Mouse (Mus musculus) olfactory bulb, adult 2 months (tissue): ENCODE measurements around the gene Slc16a9. TPM values are rescaled to one million over a fixed set of nuclear protein-coding genes. Genes with fewer than 3 reads are reported as not detected.
"Not testable (repeated sequence)": the region's sequence is repeated elsewhere in the genome, so short reads cannot be mapped to it uniquely, and the experiment has no call there.

Experiments used
- H3K27ac ChIP-seq: fragments of 200-500 bp; 2 replicates; pipeline ENCODE4 v1.5.1; 2012; ENCODE audit warnings: low read depth, low read length; ENCODE audit not compliant: insufficient read depth
- H3K4me1 ChIP-seq: fragments of 200-500 bp; 2 replicates; pipeline ENCODE4 v1.6.1; 2012; ENCODE audit warnings: low read length; ENCODE audit not compliant: control insufficient read depth, insufficient read depth
- H3K4me3 ChIP-seq: fragments of 200-500 bp; 2 replicates; pipeline ENCODE4 v1.5.1; 2012; ENCODE audit warnings: mild to moderate bottlenecking, low read depth, low read length, moderate library complexity; ENCODE audit not compliant: insufficient read depth
- CTCF ChIP-seq: fragments of 200-500 bp; IDR thresholded peaks from 2 replicates; pipeline ENCODE4 v1.5.1; 2012; ENCODE audit warnings: low read depth, mild to moderate bottlenecking, low read length, moderate library complexity; ENCODE audit not compliant: insufficient read depth
- POLR2A ChIP-seq: fragments of 200-500 bp; IDR thresholded peaks from 2 replicates; pipeline ENCODE4 v1.6.1; 2012; ENCODE audit warnings: mild to moderate bottlenecking, low read depth, low read length, moderate library complexity; ENCODE audit not compliant: insufficient read depth
- WGBS: fragments of 180-500 bp; shearing (Covaris S2); methylation state at CpG from one replicate; pipeline ENCODE4 v1.1.7; 2018; 5-methylcytosine and 5-hydroxymethylcytosine counted together
- polyA plus RNA-seq: library from polyadenylated mRNA; stranded (reverse); fragments of >200 nt; gene quantifications from 2 replicates; pipeline ENCODE4 v1.2.4, GENCODE M21; 2012; ENCODE audit warnings: low replicate concordance; ENCODE audit not compliant: missing spikeins, insufficient read depth, insufficient read length

Slc16a9 gene
- polyA plus RNA-seq, 1 experiment = not detected

GRCm38 (mm10) chr10:70200889-70201500, 43.9 kb upstream of the Slc16a9 start:
- H3K4me3 ChIP-seq = no peak overlapping the region
- 30% methylated on average over 12 of the region's 12 CpGs for whole genome bisulfite sequencing
- H3K27ac ChIP-seq = no peak overlapping the region
- H3K4me1 ChIP-seq = peaks cover 7% of the 10 kb centered on the region; the same call in 1 of the 2 replicates
- no peak for TF ChIP-seq CTCF
- TF ChIP-seq POLR2A = no peak

- 32% methylated on average over 17 of the region's 17 CpGs for WGBS
- no peak for TF ChIP-seq CTCF
- TF ChIP-seq POLR2A = no peak
- Histone ChIP-seq H3K4me1 (peaks cover 4% of the 10 kb centered on the region; the same call in 1 of the 2 replicates), H3K4me3 (no peak within 1 kb of the TSS), H3K27ac (no peak within 1 kb of the TSS)
Observed at GRCm38 (mm10) chr10:70204505-70205399, 40.1 kb upstream of the Slc16a9 start, which contains the start of gene Mrln. Gene Mrln, plus strand, starts transcription at chr10:70204664.

- TF ChIP-seq CTCF (no peak), POLR2A (no peak)
- H3K4me1 ChIP-seq = no peaks in the 10 kb centered on the region
- H3K27ac ChIP-seq = no peak overlapping the region
- H3K4me3 ChIP-seq = no peak overlapping the region
- WGBS = 79% methylated on average over 9 of the region's 9 CpGs
Observed at GRCm38 (mm10) chr10:70211281-70211680, 33.6 kb upstream of the Slc16a9 start.

- Histone ChIP-seq H3K27ac (no peak overlapping the region), H3K4me1 (no peaks in the 10 kb centered on the region), H3K4me3 (no peak overlapping the region)
- 77% methylated on average over 5 of the region's 5 CpGs for WGBS
- TF ChIP-seq POLR2A (no peak), CTCF (no peak)
Observed at GRCm38 (mm10) chr10:70220971-70221370, 23.9 kb upstream of the Slc16a9 start.

GRCm38 (mm10) chr10:70222231-70222630, 22.7 kb upstream of the Slc16a9 start:
- not testable (repeated sequence) for H3K4me1 ChIP-seq, H3K4me3 ChIP-seq, H3K27ac ChIP-seq
- 95% methylated on average over 8 of the region's 8 CpGs for WGBS

GRCm38 (mm10) chr10:70224571-70224970, 20.3 kb upstream of the Slc16a9 start:
- WGBS = 93% methylated on average over 6 of the region's 6 CpGs
- no peak overlapping the region for H3K27ac ChIP-seq

GRCm38 (mm10) chr10:70225760-70226159, 19.1 kb upstream of the Slc16a9 start:
- Histone ChIP-seq H3K4me3 (no peak overlapping the region), H3K27ac (no peak overlapping the region), H3K4me1 (no peaks in the 10 kb centered on the region)
- TF ChIP-seq CTCF (no peak), POLR2A (no peak)
- 64% methylated on average over 6 of the region's 6 CpGs for whole genome bisulfite sequencing

More at GRCm38 (mm10) chr10:70224571-70224970, 20.3 kb upstream of the Slc16a9 start:
- Histone ChIP-seq H3K4me3 (no peak overlapping the region), H3K4me1 (no peaks in the 10 kb centered on the region)
- TF ChIP-seq CTCF = no peak
- TF ChIP-seq POLR2A = no peak

- Histone ChIP-seq H3K4me1 (no peaks in the 10 kb centered on the region), H3K27ac (no peak overlapping the region), H3K4me3 (no peak overlapping the region)
- TF ChIP-seq POLR2A (no peak), CTCF (no peak)
Observed at GRCm38 (mm10) chr10:70226608-70227007, 18.3 kb upstream of the Slc16a9 start.

GRCm38 (mm10) chr10:70230352-70230751, 14.5 kb upstream of the Slc16a9 start:
- Histone ChIP-seq H3K27ac (no peak overlapping the region), H3K4me3 (no peak overlapping the region), H3K4me1 (no peaks in the 10 kb centered on the region)
- 89% methylated on average over 6 of the region's 6 CpGs for WGBS
- TF ChIP-seq POLR2A = no peak
- TF ChIP-seq CTCF = no peak

GRCm38 (mm10) chr10:70237936-70238335, 7.0 kb upstream of the Slc16a9 start:
- TF ChIP-seq POLR2A (no peak), CTCF (no peak)
- H3K27ac ChIP-seq = no peak overlapping the region
- WGBS = 61% methylated on average over 2 of the region's 2 CpGs
- no peak overlapping the region for H3K4me3 ChIP-seq
- H3K4me1 ChIP-seq = no peaks in the 10 kb centered on the region
